Mouse (Mus musculus) activated CD4-positive, CD25-positive, alpha-beta regulatory T cell (primary cell): ENCODE data around the gene Mycs. TPM values are rescaled to one million over a fixed set of nuclear protein-coding genes. Genes with fewer than 3 reads are reported as not detected.

Experiments used
- polyA plus RNA-seq, 2 experiments: library from polyadenylated mRNA; unstranded; fragments of 100-300 nt; shearing (Covaris generic); gene quantifications; one replicate each; pipeline ENCODE4 v1.2.1; 2017

Mycs gene
- polyA plus RNA-seq = not detected

GRCm38 (mm10) chrX:5469165-5469564 lies at the start of gene Mycs:
TSS of gene Mycs (minus strand) at chrX:5469265.

Other genes with a start within 250 kb of the Mycs start
- not detected for gene Btbd35f7, start 199.8 kb upstream of the Mycs start, polyA plus RNA-seq